Mouse (Mus musculus): ENCODE measurements around the gene Ddx23.

- TF ChIP-seq CTCF (IDR thresholded peaks at IDR 0.05; ENCODE audit: control insufficient read depth, insufficient read depth, insufficient read length): no peak
- TF ChIP-seq MAX (IDR thresholded peaks at IDR 0.05): no peak
- TF ChIP-seq USF1 (IDR thresholded peaks at IDR 0.05; ENCODE audit: low read depth): no peak
- TF ChIP-seq CEBPB (IDR thresholded peaks at IDR 0.05; ENCODE audit: low read depth): no peak
Observed at GRCm38 (mm10) chr15:98626078-98626477, 36.6 kb downstream of the Ddx23 start.
